Mouse (Mus musculus) midbrain, embryonic 10.5 days (tissue): Measurements from ENCODE around the gene Vipr1. TPM values are rescaled to one million over a fixed set of nuclear protein-coding genes. Genes with fewer than 3 reads are reported as not detected.

Experiments
- DNase-seq: peaks from one replicate; pipeline ENCODE4 v3.0.0-alpha.2; 2017; ENCODE audit warnings: low spot score
- H3K27ac ChIP-seq: fragments of 300-500 bp; sonication (generic); replicated peaks from 2 replicates; pipeline ENCODE4 v1.5.1; 2016; ENCODE audit warnings: mild to moderate bottlenecking
- H3K27me3 ChIP-seq: fragments of 300-500 bp; sonication (generic); 2 replicates; pipeline ENCODE4 v1.6.1; 2016; ENCODE audit warnings: low read depth, mild to moderate bottlenecking; ENCODE audit not compliant: poor library complexity, severe bottlenecking
- H3K36me3 ChIP-seq: fragments of 300-500 bp; sonication (generic); 2 replicates; pipeline ENCODE4 v1.6.1; 2016; ENCODE audit warnings: mild to moderate bottlenecking, moderate library complexity
- H3K4me1 ChIP-seq: fragments of 300-500 bp; sonication (generic); 2 replicates; pipeline ENCODE4 v1.6.1; 2016
- H3K4me3 ChIP-seq: fragments of 300-500 bp; sonication (generic); 2 replicates; pipeline ENCODE4 v1.5.1; 2016; ENCODE audit warnings: mild to moderate bottlenecking, moderate library complexity
- H3K9me3 ChIP-seq: fragments of 300-500 bp; sonication (generic); replicated peaks from 2 replicates; pipeline ENCODE4 v1.6.1; 2016; ENCODE audit warnings: mild to moderate bottlenecking
- WGBS: fragments of 180-500 bp; shearing (Covaris S2); methylation state at CpG from one replicate; pipeline ENCODE4 v1.1.7; 2016; 5-methylcytosine and 5-hydroxymethylcytosine counted together
- polyA plus RNA-seq: library from polyadenylated mRNA; unstranded; fragments of >200 nt; fragmentation: Nextera tagmentation; extraction: Ambion mirVana; gene quantifications from 2 replicates; pipeline ENCODE4 v1.2.1, GENCODE M21; 2016

The Vipr1 gene
- polyA plus RNA-seq, 1 experiment from 2014 or later = 0.80 TPM

- WGBS = 88% methylated on average over 2 of the region's 2 CpGs
- H3K4me3 ChIP-seq = no peak overlapping the region
- H3K27me3 ChIP-seq = no peaks in the 10 kb centered on the region
- H3K36me3 ChIP-seq = peaks cover 20% of the 10 kb centered on the region
- no peaks in the 10 kb centered on the region for H3K9me3 ChIP-seq
- H3K27ac ChIP-seq = no peak overlapping the region
- peaks cover 27% of the 10 kb centered on the region for H3K4me1 ChIP-seq
- no peak for DNase-seq
Observed at GRCm38 (mm10) chr9:121717048-121717447, 74.5 kb downstream of the Vipr1 start.

- peak; percentile 24 for DNase-seq
- Histone ChIP-seq H3K9me3 (no peaks in the 10 kb centered on the region), H3K27me3 (no peaks in the 10 kb centered on the region), H3K4me1 (peaks cover 27% of the 10 kb centered on the region), H3K36me3 (peaks cover 12% of the 10 kb centered on the region), H3K27ac (peak overlapping the region; percentile 97), H3K4me3 (peak overlapping the region; percentile 95)
- WGBS = 66% methylated on average over 15 of the region's 15 CpGs
Observed at GRCm38 (mm10) chr9:121718070-121718705, 75.7 kb downstream of the Vipr1 start.

- WGBS = under 1% methylated on average over 61 of the region's 61 CpGs
Observed at GRCm38 (mm10) chr9:121718792-121719318, 76.3 kb downstream of the Vipr1 start, which contains the start of gene Nktr. TSS of gene Nktr (plus strand) at chr9:121719169.

GRCm38 (mm10) chr9:121719347-121720331, 77.1 kb downstream of the Vipr1 start:
- Histone ChIP-seq H3K4me3 (peak overlapping the region; percentile 95), H3K27ac (peak overlapping the region; percentile 97), H3K27me3 (no peaks in the 10 kb centered on the region), H3K9me3 (no peaks in the 10 kb centered on the region), H3K36me3 (peaks cover 5% of the 10 kb centered on the region), H3K4me1 (peaks cover 27% of the 10 kb centered on the region)
- DNase-seq = peak; percentile 47
- WGBS = under 1% methylated on average over 81 of the region's 87 CpGs

More at GRCm38 (mm10) chr9:121718792-121719318, 76.3 kb downstream of the Vipr1 start, which contains the start of gene Nktr:
- Histone ChIP-seq H3K27me3 (no peaks in the 10 kb centered on the region), H3K27ac (peak within 1 kb of the TSS; percentile 97), H3K9me3 (no peaks in the 10 kb centered on the region), H3K36me3 (peaks cover 6% of the 10 kb centered on the region), H3K4me3 (peak within 1 kb of the TSS; percentile 95), H3K4me1 (peaks cover 27% of the 10 kb centered on the region)
- peak; percentile 97 for DNase-seq

Other genes with a start within 250 kb of the Vipr1 start
- gene Cck, start 147.0 kb upstream of the Vipr1 start, polyA plus RNA-seq = 6.0 and 7.2 TPM in 2 replicates
- gene Lyzl4, start 620 bp upstream of the Vipr1 start, polyA plus RNA-seq = not detected in 2 replicates
- 18.4 and 21.9 TPM in 2 replicates for gene Sec22c, start 62.8 kb downstream of the Vipr1 start, polyA plus RNA-seq
- gene Ss18l2, start 67.6 kb downstream of the Vipr1 start, polyA plus RNA-seq = 91.8 and 103 TPM in 2 replicates
- 56.1 and 59.5 TPM in 2 replicates for gene Nktr, start 76.5 kb downstream of the Vipr1 start, polyA plus RNA-seq
- 4.8 and 6.6 TPM in 2 replicates for gene Zfp651, start 116.6 kb downstream of the Vipr1 start, polyA plus RNA-seq
- 0.15 and 0.16 TPM in 2 replicates for gene Klhl40, start 134.9 kb downstream of the Vipr1 start, polyA plus RNA-seq
- gene Hhatl, start 149.8 kb downstream of the Vipr1 start, polyA plus RNA-seq = not detected in 2 replicates
- gene Ccdc13, start 196.7 kb downstream of the Vipr1 start, polyA plus RNA-seq = 2.4 and 2.9 TPM in 2 replicates
- 207 and 245 TPM in 2 replicates for gene Higd1a, start 215.6 kb downstream of the Vipr1 start, polyA plus RNA-seq